9 mouse cellular contexts compared by ENCODE assay signal in genomic region chr9:48987201-48988101, GRCm38 (mm10). TPM values are rescaled to one million over a fixed set of nuclear protein-coding genes. Genes with fewer than 3 reads are reported as not detected.
DNase-seq lines count a peak whose midpoint lies in the region; ATAC-seq and TF ChIP-seq lines count a peak whose summit lies in the region.
"Had no signal": no experiment of that assay in that cellular context is flagged by ENCODE, and none has a peak within 500 bp of the region (broad histone marks: within the 10 kb centered on the region; RNA-seq: fewer than 3 reads in every experiment).

No protein-coding gene starts in this region.

- DNase-seq in cerebellum, adult 9-11 months = peak; percentile 39
- no peak for DNase-seq in cerebellum, adult 11 months
- DNase-seq in 416B (ENCODE audit: low read depth) = peak; percentile 25
- DNase-seq in embryo, embryonic 9.5 days (ENCODE audit: extremely low spot score) = peak; percentile 52
- DNase-seq in hindbrain, embryonic 14.5 days (ENCODE audit: low spot score) = no peak
- no peak for DNase-seq in midbrain, postnatal 0 days (ENCODE audit: low spot score)
- DNase-seq in layer of hippocampus, adult 9-11 months = no peak
- DNase-seq in spleen, adult 18-20 months = no peak

- no peak for ATAC-seq in hindbrain, embryonic 14.5 days (ENCODE audit: low FRiP score)
- ATAC-seq in midbrain, postnatal 0 days (ENCODE audit: low FRiP score) = no peak

- peak overlapping the region; percentile 55 for H3K4me2 ChIP-seq in hindbrain, embryonic 14.5 days (replicated peaks)
- H3K4me2 ChIP-seq in midbrain, postnatal 0 days (ENCODE audit: low read depth, low read length, poor library complexity, severe bottlenecking) = peak overlapping the region; percentile 76

- no peaks in the 10 kb centered on the region for H3K36me3 ChIP-seq in hindbrain, embryonic 14.5 days (replicated peaks; ENCODE audit: control insufficient read depth, insufficient read depth)
- H3K36me3 ChIP-seq in midbrain, postnatal 0 days (ENCODE audit: insufficient read depth, low read length) = no peaks in the 10 kb centered on the region

- H3K4me3 ChIP-seq in hindbrain, embryonic 14.5 days (replicated peaks; ENCODE audit: low read length) = peak overlapping the region; percentile 4; the same call in 1 of the 2 replicates
- H3K4me3 ChIP-seq in midbrain, postnatal 0 days (ENCODE audit: low read depth, low read length) = 0 out of 2 replicates have a peak overlapping the region, but pooled peaks have one; percentile 8

- no peak for TF ChIP-seq CTCF in midbrain, postnatal 0 days (IDR thresholded peaks at IDR 0.05)

- H3K27me3 ChIP-seq in hindbrain, embryonic 14.5 days (ENCODE audit: control insufficient read depth, insufficient read depth, low read length) = no peaks in the 10 kb centered on the region
- no peaks in the 10 kb centered on the region for H3K27me3 ChIP-seq in midbrain, postnatal 0 days (ENCODE audit: insufficient read depth, low read length)

- no peak overlapping the region for H3K27ac ChIP-seq in hindbrain, embryonic 14.5 days
- no peak overlapping the region for H3K27ac ChIP-seq in midbrain, postnatal 0 days (ENCODE audit: low read depth, low read length)

- WGBS in hindbrain, embryonic 14.5 days = 27% methylated on average over 12 of the region's 12 CpGs
- 30% methylated on average over 12 of the region's 12 CpGs for WGBS in midbrain, postnatal 0 days

- H3K9ac ChIP-seq in hindbrain, embryonic 14.5 days = peak overlapping the region; percentile 1; the same call in 1 of the 2 replicates
- H3K9ac ChIP-seq in midbrain, postnatal 0 days (replicated peaks; ENCODE audit: low read length, poor library complexity, severe bottlenecking) = no peak overlapping the region

- no peaks in the 10 kb centered on the region for H3K9me3 ChIP-seq in hindbrain, embryonic 14.5 days (ENCODE audit: control insufficient read depth, low read length)
- no peaks in the 10 kb centered on the region for H3K9me3 ChIP-seq in midbrain, postnatal 0 days (ENCODE audit: low read length)

- peaks cover 25% of the 10 kb centered on the region for H3K4me1 ChIP-seq in hindbrain, embryonic 14.5 days (replicated peaks; ENCODE audit: control insufficient read depth, insufficient read depth, low read length)
- H3K4me1 ChIP-seq in midbrain, postnatal 0 days (ENCODE audit: insufficient read depth, low read length) = peaks cover 8% of the 10 kb centered on the region; the same call in 1 of the 2 replicates

RNA-seq across cellular contexts. Expression of gene Usp28, which starts 2.3 kb away (rescaled TPM):
- polyA plus RNA-seq in hindbrain, embryonic 14.5 days (2014; fragmentation: Nextera tagmentation; extraction: Ambion mirVana) = 31.7 and 36.4 TPM in 2 replicates
- 21.1 and 28.6 TPM in 2 replicates for total RNA-seq in midbrain, postnatal 0 days (2014; rRNA removed)
- polyA plus RNA-seq in midbrain, postnatal 0 days (2015; fragmentation: Nextera tagmentation; extraction: Ambion mirVana) = 11.7 and 16.9 TPM in 2 replicates

RNA-seq across cellular contexts. Expression of gene Htr3b, which starts 22.7 kb away (rescaled TPM):
- polyA plus RNA-seq in hindbrain, embryonic 14.5 days (2014; fragmentation: Nextera tagmentation; extraction: Ambion mirVana) = 0.13 and 0.14 TPM in 2 replicates
- not detected in 2 replicates for total RNA-seq in midbrain, postnatal 0 days (2014; rRNA removed)
- 0.06 and 0.10 TPM in 2 replicates for polyA plus RNA-seq in midbrain, postnatal 0 days (2015; fragmentation: Nextera tagmentation; extraction: Ambion mirVana)
- total RNA-seq: hematopoietic stem cell, adult 5-6 weeks had no signal

Comparison
In these comparisons a context has a peak if more than half of its experiments do, and no peak if none do; other contexts are left out.
1. DNase-seq: peak in cerebellum, adult 9-11 months (single experiment), 416B (single experiment) and embryo, embryonic 9.5 days (single experiment); none in cerebellum, adult 11 months (single experiment), hindbrain, embryonic 14.5 days (single experiment), midbrain, postnatal 0 days (single experiment), layer of hippocampus, adult 9-11 months (single experiment) and spleen, adult 18-20 months (0 of 2).